Mouse (Mus musculus): ENCODE results near the gene Angptl2. TPM values are rescaled to one million over a fixed set of nuclear protein-coding genes. Genes with fewer than 3 reads are reported as not detected.

Angptl2 gene
- polyA plus RNA-seq, 1 experiment from 2014 or later = 55.4 TPM

DNA sequence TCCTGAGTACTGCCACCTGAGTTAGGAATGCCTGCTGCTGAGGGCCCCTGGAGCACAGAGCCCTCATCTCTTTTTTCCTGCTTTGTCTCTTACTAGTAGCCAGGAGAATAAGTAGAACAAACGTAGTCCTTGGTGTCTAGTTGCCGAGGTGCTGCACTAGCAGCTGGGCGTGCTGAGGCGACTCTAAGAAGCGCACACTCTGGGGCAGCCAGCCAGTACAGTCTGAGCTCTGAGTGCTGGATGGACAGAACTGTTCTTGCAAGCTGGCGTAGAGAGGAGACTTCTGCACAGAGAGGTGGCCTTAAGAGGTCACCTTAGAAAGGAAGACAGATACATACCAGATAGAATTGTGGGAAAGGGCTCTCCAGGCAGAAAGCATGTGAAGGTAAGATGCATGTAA lies 4.4 kb downstream of the Angptl2 start:
- H3K4me1 ChIP-seq = peaks cover 77% of the 10 kb centered on the region
- peak overlapping the region; percentile 25; the same call in 1 of the 2 replicates for H3K27ac ChIP-seq (replicated peaks)
- H3K27me3 ChIP-seq (replicated peaks) = no peaks in the 10 kb centered on the region
- H3K4me3 ChIP-seq = no peak overlapping the region
- no peak for ATAC-seq (ENCODE audit: extremely low read depth, insufficient number of reproducible peaks, low FRiP score, low TSS enrichment)
- no peak overlapping the region for H3K4me2 ChIP-seq
- WGBS = 70% methylated on average over 6 of the region's 6 CpGs
- H3K9me3 ChIP-seq = no peaks in the 10 kb centered on the region
- 0 out of 2 replicates have a peak overlapping the region, but pooled peaks have one; percentile 15 for H3K9ac ChIP-seq
- H3K36me3 ChIP-seq = peaks cover 34% of the 10 kb centered on the region

DNA sequence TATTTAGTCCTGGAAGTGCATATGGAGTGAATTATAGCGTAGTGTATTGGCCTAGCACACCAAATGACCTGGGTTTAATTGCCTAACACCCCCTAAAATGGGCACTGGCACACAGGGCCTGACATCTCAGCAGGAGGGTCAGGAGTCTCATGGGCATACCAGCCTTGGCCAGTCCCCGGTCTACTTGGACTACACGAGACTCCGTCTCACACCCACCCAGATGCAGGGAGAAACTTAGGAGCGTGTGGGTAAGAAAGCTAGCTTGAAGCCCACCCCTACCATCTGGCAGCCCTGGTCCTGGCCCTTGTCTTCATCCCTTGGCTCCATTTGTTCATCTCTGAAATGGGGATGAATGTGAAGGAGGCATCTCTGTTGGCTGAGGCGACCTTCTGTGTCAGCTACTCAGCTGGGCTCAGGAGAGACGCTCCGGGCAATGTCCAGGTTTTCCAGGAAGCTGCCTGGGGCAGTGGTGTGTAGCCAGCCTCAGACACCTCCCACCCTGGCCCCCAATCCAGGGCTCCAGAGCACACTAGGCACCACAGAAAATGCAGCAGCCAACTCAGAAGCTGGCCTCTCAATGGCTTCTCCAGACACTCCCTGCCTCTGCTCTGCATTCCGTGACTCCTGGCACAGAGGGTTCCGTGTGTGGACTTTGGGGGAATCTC lies 4.9 kb downstream of the Angptl2 start:
- H3K4me2 ChIP-seq = no peak overlapping the region
- no peaks in the 10 kb centered on the region for H3K9me3 ChIP-seq
- no peaks in the 10 kb centered on the region for H3K27me3 ChIP-seq (replicated peaks)
- 85% methylated on average over 10 of the region's 10 CpGs for WGBS
- H3K27ac ChIP-seq (replicated peaks) = no peak overlapping the region
- ATAC-seq (ENCODE audit: extremely low read depth, insufficient number of reproducible peaks, low FRiP score, low TSS enrichment) = no peak
- no peak overlapping the region for H3K4me3 ChIP-seq
- peaks cover 39% of the 10 kb centered on the region for H3K36me3 ChIP-seq
- H3K4me1 ChIP-seq = peaks cover 73% of the 10 kb centered on the region
- H3K9ac ChIP-seq = no peak overlapping the region; the same call in 1 of the 2 replicates

DNA sequence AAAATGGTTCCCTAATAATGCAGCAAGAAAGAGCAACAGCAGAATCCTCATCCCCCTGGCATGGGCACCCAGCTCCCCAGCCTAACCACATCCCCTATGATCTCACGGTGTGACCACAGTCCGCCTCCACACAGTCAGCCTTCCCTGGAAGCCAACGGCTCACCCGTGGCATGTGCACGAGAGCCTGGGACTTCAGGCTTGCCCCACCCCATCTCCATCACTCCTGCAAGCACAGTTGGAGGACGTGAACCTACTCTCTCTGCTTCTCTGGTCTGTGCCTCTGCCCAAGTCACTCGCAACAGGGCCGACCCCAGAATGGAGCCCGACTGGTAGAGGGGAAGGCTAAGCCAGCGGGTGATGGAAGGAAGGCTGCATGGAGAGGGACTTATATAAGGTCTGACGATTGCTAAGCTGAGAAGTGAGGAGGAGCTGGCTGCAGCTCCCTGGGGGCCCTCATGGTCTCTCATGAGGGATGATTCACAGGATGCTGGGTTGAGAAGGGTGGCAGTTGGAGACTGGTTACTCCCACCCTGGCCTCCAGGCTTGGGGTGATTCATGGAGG lies 5.6 kb downstream of the Angptl2 start:
- H3K4me3 ChIP-seq = no peak overlapping the region
- H3K4me2 ChIP-seq = no peak overlapping the region
- peaks cover 41% of the 10 kb centered on the region for H3K36me3 ChIP-seq
- no peak overlapping the region for H3K27ac ChIP-seq (replicated peaks)
- H3K9ac ChIP-seq = no peak overlapping the region
- no peak for ATAC-seq (ENCODE audit: extremely low read depth, insufficient number of reproducible peaks, low FRiP score, low TSS enrichment)
- 78% methylated on average over 11 of the region's 11 CpGs for WGBS
- no peaks in the 10 kb centered on the region for H3K27me3 ChIP-seq (replicated peaks)
- no peaks in the 10 kb centered on the region for H3K9me3 ChIP-seq
- peaks cover 78% of the 10 kb centered on the region for H3K4me1 ChIP-seq

- ATAC-seq (ENCODE audit: extremely low read depth, insufficient number of reproducible peaks, low FRiP score, low TSS enrichment) = no peak
- Histone ChIP-seq H3K27ac (replicated peaks) (no peak overlapping the region), H3K27me3 (replicated peaks) (no peaks in the 10 kb centered on the region), H3K36me3 (peaks cover 41% of the 10 kb centered on the region), H3K9me3 (no peaks in the 10 kb centered on the region), H3K4me3 (no peak overlapping the region), H3K4me1 (peaks cover 80% of the 10 kb centered on the region), H3K4me2 (no peak overlapping the region), H3K9ac (no peak overlapping the region)
- 83% methylated on average over 6 of the region's 6 CpGs for WGBS
Measured at GRCm38 (mm10) chr2:33222480-33222879, 6.6 kb downstream of the Angptl2 start.

DNA sequence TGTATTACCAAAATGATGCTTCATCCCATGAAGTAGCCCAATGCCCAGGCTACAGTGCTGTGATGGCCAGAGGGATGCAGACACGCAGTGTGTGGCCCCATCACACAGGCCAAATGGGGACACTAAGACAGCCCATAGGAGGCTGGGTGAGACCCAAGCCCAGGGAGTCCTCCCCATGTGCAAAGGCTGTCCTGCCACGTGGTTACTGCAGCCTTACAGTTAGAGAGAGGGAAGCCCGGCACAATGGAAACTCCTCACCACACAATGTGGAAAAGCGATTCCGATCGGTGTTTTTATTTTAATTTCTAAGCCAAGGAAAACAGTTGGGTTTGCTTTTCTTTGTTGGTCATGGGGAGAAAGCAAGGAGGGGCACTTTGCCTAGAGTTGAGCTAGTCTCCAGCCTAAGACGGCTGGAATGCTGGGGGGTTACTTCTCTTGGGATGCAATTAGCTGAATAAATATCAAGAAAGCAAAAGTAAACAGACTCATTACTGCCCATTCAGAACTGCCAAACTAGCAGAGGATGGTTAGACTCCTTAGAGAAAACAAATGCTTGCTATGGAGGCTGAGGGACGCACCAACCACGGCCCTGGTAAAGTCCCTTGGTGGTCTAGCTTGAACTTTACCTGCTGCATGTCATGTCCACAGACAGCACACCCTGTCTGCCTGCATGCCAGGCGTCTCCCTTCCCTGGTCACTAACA lies 7.9 kb downstream of the Angptl2 start:
- no peaks in the 10 kb centered on the region for H3K27me3 ChIP-seq (replicated peaks)
- peak overlapping the region; percentile 55 for H3K27ac ChIP-seq (replicated peaks)
- H3K9ac ChIP-seq = no peak overlapping the region
- no peak overlapping the region for H3K4me3 ChIP-seq
- no peak overlapping the region for H3K4me2 ChIP-seq
- ATAC-seq (ENCODE audit: extremely low read depth, insufficient number of reproducible peaks, low FRiP score, low TSS enrichment) = no peak
- peaks cover 52% of the 10 kb centered on the region for H3K36me3 ChIP-seq
- H3K9me3 ChIP-seq = no peaks in the 10 kb centered on the region
- H3K4me1 ChIP-seq = peaks cover 79% of the 10 kb centered on the region
- 58% methylated on average over 10 of the region's 10 CpGs for WGBS

DNA sequence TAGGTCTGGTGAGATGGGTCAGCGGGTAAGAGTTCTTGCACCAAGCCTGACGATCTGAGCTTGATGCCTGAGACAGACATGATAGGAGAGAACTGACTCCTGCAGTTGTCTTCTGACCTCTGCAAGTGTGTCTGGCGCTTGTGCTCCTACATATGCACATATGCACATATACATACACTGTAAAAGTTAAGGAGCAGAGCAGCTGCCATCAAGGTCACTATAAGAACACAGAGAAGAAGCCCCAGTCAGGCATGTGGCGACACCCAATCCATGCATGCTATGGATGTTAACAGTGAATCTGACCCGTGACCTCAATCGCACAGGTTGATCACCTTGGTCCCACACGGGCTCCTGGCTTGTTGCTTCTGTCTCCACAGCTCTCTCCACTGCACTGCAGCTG lies 10.1 kb downstream of the Angptl2 start:
- no peaks in the 10 kb centered on the region for H3K27me3 ChIP-seq (replicated peaks)
- H3K9me3 ChIP-seq = no peaks in the 10 kb centered on the region
- H3K4me2 ChIP-seq = no peak overlapping the region
- H3K9ac ChIP-seq = no peak overlapping the region
- peaks cover 66% of the 10 kb centered on the region for H3K4me1 ChIP-seq
- peaks cover 69% of the 10 kb centered on the region for H3K36me3 ChIP-seq
- no peak overlapping the region for H3K4me3 ChIP-seq
- WGBS = 81% methylated on average over 7 of the region's 7 CpGs
- no peak overlapping the region for H3K27ac ChIP-seq (replicated peaks)
- no peak for ATAC-seq (ENCODE audit: extremely low read depth, insufficient number of reproducible peaks, low FRiP score, low TSS enrichment)

- no peak for ATAC-seq (ENCODE audit: extremely low read depth, insufficient number of reproducible peaks, low FRiP score, low TSS enrichment)
- Histone ChIP-seq H3K9me3 (no peaks in the 10 kb centered on the region), H3K4me3 (no peak overlapping the region), H3K9ac (peak overlapping the region; percentile 13; the same call in 1 of the 2 replicates), H3K27ac (replicated peaks) (no peak overlapping the region), H3K36me3 (peaks cover 63% of the 10 kb centered on the region), H3K4me1 (peaks cover 71% of the 10 kb centered on the region), H3K27me3 (replicated peaks) (no peaks in the 10 kb centered on the region), H3K4me2 (no peak overlapping the region)
- WGBS = 71% methylated on average over 11 of the region's 11 CpGs
Measured at GRCm38 (mm10) chr2:33228077-33228476, 12.2 kb downstream of the Angptl2 start.

GRCm38 (mm10) chr2:33228551-33228950 lies 12.7 kb downstream of the Angptl2 start:
- WGBS = 80% methylated on average over 15 of the region's 15 CpGs
- H3K9me3 ChIP-seq = no peaks in the 10 kb centered on the region
- ATAC-seq (ENCODE audit: extremely low read depth, insufficient number of reproducible peaks, low FRiP score, low TSS enrichment) = no peak
- H3K36me3 ChIP-seq = peaks cover 63% of the 10 kb centered on the region
- H3K27me3 ChIP-seq (replicated peaks) = no peaks in the 10 kb centered on the region
- no peak overlapping the region for H3K4me3 ChIP-seq
- H3K27ac ChIP-seq (replicated peaks) = no peak overlapping the region
- H3K4me2 ChIP-seq = no peak overlapping the region
- peaks cover 71% of the 10 kb centered on the region for H3K4me1 ChIP-seq
- H3K9ac ChIP-seq = no peak overlapping the region

DNA sequence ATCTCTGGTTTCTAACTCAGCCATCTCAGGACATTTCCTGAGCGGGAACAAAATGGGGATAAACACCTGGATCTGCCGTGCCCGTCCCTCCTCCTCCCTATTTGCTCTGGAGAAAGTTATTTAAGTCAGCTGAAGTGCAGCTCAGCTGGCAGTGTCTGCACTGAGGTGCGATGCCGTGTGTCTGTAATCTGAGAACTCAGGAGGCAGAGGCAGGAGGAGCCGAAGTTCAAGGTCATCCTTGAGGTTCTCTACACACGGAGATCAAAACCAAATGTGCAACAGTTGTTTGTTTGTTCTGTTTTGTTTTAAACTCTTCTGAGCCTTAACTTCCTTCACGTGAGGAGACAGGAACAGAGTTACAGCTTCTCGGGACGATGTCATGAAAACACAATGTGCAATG lies 14.8 kb downstream of the Angptl2 start:
- Histone ChIP-seq H3K9ac (no peak overlapping the region), H3K4me2 (no peak overlapping the region), H3K36me3 (peaks cover 57% of the 10 kb centered on the region), H3K4me3 (no peak overlapping the region), H3K27ac (replicated peaks) (0 out of 2 replicates have a peak overlapping the region, but pooled peaks have one; percentile 59), H3K4me1 (peaks cover 78% of the 10 kb centered on the region), H3K9me3 (no peaks in the 10 kb centered on the region), H3K27me3 (replicated peaks) (no peaks in the 10 kb centered on the region)
- ATAC-seq (ENCODE audit: extremely low read depth, insufficient number of reproducible peaks, low FRiP score, low TSS enrichment) = no peak
- WGBS = 62% methylated on average over 10 of the region's 10 CpGs

- Histone ChIP-seq H3K4me2 (no peak overlapping the region), H3K36me3 (peaks cover 63% of the 10 kb centered on the region), H3K27me3 (replicated peaks) (no peaks in the 10 kb centered on the region), H3K9ac (0 out of 2 replicates have a peak overlapping the region, but pooled peaks have one; percentile 10), H3K9me3 (no peaks in the 10 kb centered on the region), H3K4me1 (peaks cover 73% of the 10 kb centered on the region), H3K27ac (replicated peaks) (peak overlapping the region; percentile 59), H3K4me3 (no peak overlapping the region)
- ATAC-seq (ENCODE audit: extremely low read depth, insufficient number of reproducible peaks, low FRiP score, low TSS enrichment) = no peak
- 55% methylated on average over 2 of the region's 2 CpGs for WGBS
Measured at GRCm38 (mm10) chr2:33231788-33232187, 15.9 kb downstream of the Angptl2 start.

GRCm38 (mm10) chr2:33232782-33233570 lies 17.1 kb downstream of the Angptl2 start:
- ATAC-seq (ENCODE audit: extremely low read depth, insufficient number of reproducible peaks, low FRiP score, low TSS enrichment) = no peak
- Histone ChIP-seq H3K4me3 (no peak overlapping the region), H3K27me3 (replicated peaks) (no peaks in the 10 kb centered on the region), H3K36me3 (peaks cover 72% of the 10 kb centered on the region), H3K27ac (replicated peaks) (peak overlapping the region; percentile 59), H3K4me2 (no peak overlapping the region), H3K4me1 (peaks cover 61% of the 10 kb centered on the region), H3K9ac (no peak overlapping the region), H3K9me3 (no peaks in the 10 kb centered on the region)
- 66% methylated on average over 6 of the region's 6 CpGs for WGBS

All from heart, embryonic 13.5 days (tissue).